Mouse (Mus musculus) hindlimb bud, embryonic 11.5 days (tissue): ENCODE results near the gene Arhgap5.
"Not testable (repeated sequence)": the region's sequence is repeated elsewhere in the genome, so short reads cannot be mapped to it uniquely, and the experiment has no call there.

Experiments
- DNase-seq: peaks from one replicate; pipeline ENCODE4 v3.0.0-alpha.2; 2012; ENCODE audit warnings: low read depth, low spot score; ENCODE audit errors: extremely low spot score

The Arhgap5 gene

GRCm38 (mm10) chr12:52529740-52530139 lies 26.0 kb downstream of the Arhgap5 start:
- no peak for DNase-seq

GRCm38 (mm10) chr12:52541294-52541693 lies 37.5 kb downstream of the Arhgap5 start:
- DNase-seq = no peak

- no peak for DNase-seq
Observed at GRCm38 (mm10) chr12:52544532-52544931, 40.8 kb downstream of the Arhgap5 start.

- DNase-seq = no peak
Observed at GRCm38 (mm10) chr12:52552085-52552484, 48.3 kb downstream of the Arhgap5 start.

DNA sequence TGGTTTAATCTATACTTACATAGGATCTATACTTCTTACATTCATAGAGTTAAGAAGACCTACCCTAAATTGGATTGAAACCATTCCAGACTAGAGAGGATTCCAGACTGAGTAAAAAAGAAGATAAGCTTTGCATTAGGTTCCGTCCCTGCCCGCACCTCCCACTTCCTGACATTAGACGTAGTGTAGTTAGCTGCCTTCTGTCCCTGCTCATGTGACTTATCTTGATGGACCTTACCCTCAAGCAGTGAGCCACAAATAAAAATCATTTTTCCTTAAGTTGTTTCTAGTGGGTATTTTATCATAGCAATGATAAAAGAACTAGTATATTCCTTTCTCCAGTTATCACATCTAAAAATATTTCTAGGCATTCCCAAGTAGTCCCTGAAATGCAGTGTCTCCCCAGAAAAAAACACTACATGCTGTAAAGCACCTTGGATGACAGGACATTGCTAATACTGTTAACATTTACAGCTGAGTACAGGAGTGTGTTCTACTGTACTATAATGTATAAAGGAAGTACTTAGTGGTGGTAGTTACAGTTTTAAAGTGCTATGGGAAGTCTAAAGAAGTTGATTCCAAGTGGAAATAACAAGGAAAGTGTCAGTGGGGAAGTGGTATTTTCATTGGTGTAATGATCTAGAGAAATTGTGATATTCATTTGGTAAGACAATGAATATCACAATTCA lies 51.6 kb downstream of the Arhgap5 start:
- DNase-seq = no peak

- DNase-seq = no peak
Observed at GRCm38 (mm10) chr12:52565654-52566053, 61.9 kb downstream of the Arhgap5 start.

DNA sequence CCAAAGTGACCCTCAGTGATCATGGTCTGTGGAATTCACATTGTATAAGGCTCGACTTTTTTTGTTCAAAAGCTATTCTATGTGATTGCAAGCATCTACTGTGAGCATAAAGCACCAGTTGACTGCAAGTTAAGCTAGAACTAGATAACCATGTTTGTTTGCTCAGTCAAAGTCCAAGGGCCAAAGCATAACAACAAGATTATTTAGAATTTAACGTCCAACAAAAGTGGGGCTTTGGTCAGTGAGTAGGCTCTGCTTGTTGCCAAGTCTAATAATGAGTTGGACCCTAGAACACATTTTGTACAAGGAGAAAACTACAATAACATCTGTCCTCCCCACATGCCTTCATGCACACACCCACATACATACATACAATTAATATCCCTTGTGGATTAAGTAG lies 69.6 kb downstream of the Arhgap5 start:
- no peak for DNase-seq

DNA sequence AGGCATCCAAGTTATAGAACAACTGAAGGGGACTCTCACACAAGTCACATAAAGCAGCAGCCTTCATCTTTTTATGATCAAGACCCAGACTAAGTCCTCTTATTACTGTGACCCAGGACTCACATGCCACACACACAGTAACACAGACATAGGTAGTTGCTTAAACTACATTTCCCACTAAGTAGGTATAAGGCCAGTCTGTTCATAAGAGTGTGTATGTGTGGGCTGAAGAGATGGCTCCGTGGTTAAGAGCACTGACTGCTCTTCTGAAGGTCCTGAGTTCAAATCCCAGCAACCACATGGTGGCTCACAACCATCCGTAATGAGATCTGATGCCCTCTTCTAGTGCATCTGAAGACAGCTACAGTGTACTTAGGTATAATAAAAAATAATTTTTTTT lies 82.7 kb downstream of the Arhgap5 start:
- not testable (repeated sequence) for DNase-seq

- no peak for DNase-seq
Observed at GRCm38 (mm10) chr12:52587473-52588010, 83.8 kb downstream of the Arhgap5 start.

DNA sequence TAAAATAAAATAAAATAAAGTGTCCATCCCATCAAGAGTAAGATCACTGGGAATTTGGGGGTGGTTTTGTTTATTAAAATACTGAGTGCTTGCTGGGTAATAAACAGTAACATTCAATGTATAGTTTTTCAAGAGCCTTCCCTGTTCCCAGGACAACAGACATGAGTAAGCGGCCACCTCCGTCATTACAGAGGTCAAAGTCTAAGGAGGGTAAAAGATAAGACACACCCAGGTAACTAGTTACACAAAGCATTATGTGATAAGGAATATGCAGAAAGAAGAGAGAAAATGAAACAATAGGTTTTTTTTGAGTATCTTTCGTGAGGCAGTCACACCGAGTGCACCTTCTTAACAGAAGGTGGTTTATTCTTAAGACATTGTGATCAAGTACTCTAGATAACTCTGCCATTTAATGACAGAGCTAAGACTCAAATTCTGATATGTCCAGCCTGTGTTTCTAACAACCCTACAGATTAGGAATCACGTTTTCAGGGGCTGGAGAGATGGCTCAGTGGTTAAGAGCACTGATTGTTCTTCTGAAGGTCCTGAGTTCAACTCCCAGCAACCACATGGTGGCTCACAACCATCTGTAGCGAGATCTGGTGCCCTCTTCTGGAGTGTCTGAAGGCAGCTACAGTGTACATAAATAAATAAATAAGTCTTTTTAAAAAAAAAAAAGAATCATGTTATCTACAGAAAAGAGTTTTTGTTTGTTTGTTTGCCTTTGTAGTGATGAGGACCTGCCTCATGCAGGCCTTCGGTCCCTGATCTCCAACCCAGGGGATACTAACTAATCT lies 91.8 kb downstream of the Arhgap5 start:
- no peak for DNase-seq

- no peak for DNase-seq
Observed at GRCm38 (mm10) chr12:52602471-52602870, 98.7 kb downstream of the Arhgap5 start.

DNA sequence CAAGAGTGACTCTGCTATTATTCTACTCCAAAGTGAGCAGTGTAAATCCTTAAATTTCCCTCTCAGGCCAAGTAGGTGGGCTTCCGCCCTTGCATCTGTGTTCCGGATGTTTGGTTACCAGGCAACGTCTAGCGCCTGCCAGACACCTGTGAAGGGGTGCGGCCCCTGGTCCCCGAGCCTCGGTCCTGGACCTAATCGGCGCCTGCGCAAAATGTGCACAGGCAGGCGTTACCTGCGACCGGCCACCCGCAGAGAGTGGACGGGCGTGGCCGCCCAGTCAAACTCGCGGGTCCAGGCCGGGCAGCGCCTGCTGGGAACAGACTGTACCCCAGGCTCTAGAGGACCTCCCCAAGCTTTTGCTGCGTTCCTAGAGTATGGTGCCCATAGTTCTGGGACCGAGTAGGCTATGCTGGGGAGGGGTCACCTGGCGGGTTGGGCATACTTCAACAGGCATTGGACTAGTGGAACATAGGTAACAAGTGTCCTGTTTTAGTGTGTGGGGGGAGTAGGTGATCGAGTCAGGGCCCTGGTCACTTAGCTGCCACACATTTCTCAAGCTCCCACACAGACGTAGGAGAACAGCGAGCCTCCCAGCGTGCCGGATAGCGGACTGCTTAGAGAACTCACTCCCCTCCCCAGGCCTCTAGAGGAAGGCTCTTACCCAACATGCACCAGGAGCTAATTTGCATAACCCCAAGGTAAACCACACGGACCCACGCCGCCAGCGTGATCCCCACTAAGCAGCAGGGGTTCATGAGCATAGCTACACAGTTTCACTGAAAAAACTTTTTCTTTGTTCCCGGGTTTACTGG lies 99.3 kb downstream of the Arhgap5 start:
- DNase-seq = peak; percentile 89

DNA sequence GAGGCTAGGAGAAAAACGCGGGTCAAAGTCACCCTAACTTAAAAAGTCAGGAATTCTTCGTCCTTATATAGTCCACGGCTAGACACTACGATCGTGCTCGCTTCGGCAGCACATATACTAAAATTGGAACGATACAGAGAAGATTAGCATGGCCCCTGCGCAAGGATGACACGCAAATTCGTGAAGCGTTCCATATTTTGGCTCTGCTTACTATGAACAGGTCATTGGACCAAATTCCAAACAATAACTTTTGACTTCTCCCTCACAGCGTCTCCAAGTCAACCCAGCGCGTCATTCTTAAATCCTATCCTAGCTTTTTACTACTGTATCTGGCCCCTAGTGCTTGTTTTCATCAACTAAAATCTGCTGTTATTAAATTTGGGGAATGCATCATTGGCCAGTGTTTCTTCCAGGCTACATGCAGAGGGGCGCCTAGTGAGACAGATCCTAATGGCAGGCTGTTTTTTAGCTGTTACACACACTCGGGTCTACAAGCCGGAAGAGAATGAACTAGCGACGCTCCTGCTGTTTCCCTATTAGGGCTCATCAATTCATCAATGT lies 100.0 kb downstream of the Arhgap5 start:
- DNase-seq = peak; percentile 67

- DNase-seq = peak; percentile 84
Observed at GRCm38 (mm10) chr12:52604256-52604991, 100.7 kb downstream of the Arhgap5 start.

DNA sequence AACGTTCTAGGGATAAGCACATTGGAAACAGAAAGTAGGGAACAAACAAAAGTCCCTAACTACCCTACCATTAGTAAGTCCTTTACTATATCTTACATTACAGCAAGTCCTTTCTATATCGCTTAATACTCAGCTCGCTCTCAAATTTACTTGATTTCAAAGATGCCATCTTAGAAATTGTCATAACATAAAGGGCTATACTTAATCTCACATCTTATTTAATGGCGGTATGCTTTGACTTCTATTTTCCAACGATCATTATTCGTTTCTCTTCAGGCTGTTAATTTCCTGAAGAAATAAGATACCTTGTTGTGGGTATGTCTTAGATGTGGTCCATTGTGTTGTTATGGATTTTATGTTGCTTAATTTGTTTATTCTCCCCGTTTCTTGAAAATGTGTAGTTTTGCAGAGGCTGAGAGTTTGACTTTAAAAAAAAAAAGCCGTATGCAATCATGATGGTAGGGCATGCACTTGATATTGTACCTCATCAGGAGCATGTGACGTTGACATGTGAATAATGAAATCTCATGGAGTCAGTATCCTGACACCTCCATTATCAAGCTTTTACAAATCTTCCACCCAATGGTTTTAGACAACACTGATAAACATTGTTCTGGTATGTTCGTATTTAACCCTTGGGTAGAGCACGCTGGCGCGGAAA lies 101.3 kb downstream of the Arhgap5 start:
- peak; percentile 66 for DNase-seq

DNA sequence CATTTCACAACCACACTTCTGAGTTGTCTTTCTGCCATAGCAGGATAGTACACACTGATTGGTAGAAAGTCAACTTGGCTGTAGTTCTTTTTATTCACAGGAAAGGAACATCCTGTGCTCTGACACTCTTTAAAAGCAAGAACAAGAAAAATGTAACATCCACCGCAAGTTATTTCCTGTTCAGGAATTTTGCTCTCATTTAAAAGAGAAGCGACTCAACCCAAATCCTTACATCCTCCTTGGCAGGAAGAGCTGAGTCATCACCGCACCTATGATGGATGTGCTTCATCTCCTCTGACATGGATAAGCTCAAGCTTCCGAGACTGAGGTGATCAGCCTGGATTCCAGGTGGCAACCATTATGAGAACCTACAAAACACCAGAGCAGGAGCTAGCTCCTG lies 103.6 kb downstream of the Arhgap5 start:
- no peak for DNase-seq

GRCm38 (mm10) chr12:52615703-52616102 lies 111.9 kb downstream of the Arhgap5 start:
- DNase-seq = no peak

GRCm38 (mm10) chr12:52618418-52619040 lies 114.8 kb downstream of the Arhgap5 start:
- no peak for DNase-seq

DNA sequence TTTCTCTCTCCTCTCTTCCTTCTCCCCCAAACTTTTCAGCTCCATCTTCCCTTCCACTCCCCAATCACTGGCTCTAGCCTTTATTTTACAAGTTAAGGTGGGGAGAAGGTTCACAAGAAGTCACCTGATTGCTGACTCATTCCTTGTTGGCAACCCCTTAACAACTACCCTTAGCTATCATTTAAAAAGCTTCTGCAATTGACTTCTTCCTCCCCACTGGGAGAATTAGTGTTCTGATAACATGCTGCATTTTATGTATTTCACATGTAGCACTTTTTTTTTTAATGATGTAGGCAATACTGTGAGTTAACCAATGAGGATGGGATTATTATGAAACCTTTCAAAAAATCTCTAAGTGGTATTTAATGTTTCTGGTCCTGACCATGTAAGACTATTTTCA lies 115.9 kb downstream of the Arhgap5 start:
- no peak for DNase-seq
